Mouse (Mus musculus): ENCODE measurements around the gene Nae1. TPM values are rescaled to one million over a fixed set of nuclear protein-coding genes. Genes with fewer than 3 reads are reported as not detected.

The Nae1 gene
- polyA plus RNA-seq, 1 experiment from 2014 or later = 78.1 TPM

DNA sequence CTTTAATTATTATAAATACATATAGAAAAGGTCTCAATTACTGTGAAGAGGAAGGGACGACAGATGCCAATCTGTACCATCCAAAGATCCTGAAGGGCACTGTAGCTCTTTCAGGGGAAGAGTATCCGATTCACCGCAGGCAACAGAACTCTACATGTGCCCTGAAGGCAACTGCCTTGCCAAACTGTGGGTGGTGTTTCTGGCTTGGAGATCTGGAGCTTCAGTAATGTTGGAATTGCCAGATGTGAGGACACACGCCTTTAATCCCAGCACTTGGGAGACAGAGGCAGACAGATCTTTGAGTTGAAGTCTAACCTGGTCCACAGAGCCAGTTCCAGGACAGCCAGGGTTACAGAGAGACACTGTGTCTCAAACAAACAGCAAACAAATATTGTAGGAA is 4.5 kb upstream of the Nae1 start:
- Histone ChIP-seq H3K4me2 (no peak overlapping the region), H3K9ac (ENCODE audit: low read depth, low read length) (no peak overlapping the region), H3K27me3 (ENCODE audit: control insufficient read depth, insufficient read depth, low read length) (peaks cover 54% of the 10 kb centered on the region), H3K4me1 (ENCODE audit: control insufficient read depth, insufficient read depth, low read length) (0 out of 2 replicates have a peak, but pooled peaks cover 10% of the 10 kb centered on the region), H3K36me3 (ENCODE audit: control insufficient read depth, insufficient read depth, low read length) (no peaks in the 10 kb centered on the region), H3K4me3 (ENCODE audit: low read depth, low read length) (no peak overlapping the region), H3K9me3 (replicated peaks; ENCODE audit: control insufficient read depth, low read length) (no peaks in the 10 kb centered on the region), H3K27ac (ENCODE audit: low read depth, low read length) (no peak overlapping the region)
- no peak for ATAC-seq (replicated peaks; ENCODE audit: insufficient number of reproducible peaks, low FRiP score, low TSS enrichment)
- WGBS (ENCODE audit: insufficient replicate concordance) = 80% methylated on average over 4 of the region's 4 CpGs

DNA sequence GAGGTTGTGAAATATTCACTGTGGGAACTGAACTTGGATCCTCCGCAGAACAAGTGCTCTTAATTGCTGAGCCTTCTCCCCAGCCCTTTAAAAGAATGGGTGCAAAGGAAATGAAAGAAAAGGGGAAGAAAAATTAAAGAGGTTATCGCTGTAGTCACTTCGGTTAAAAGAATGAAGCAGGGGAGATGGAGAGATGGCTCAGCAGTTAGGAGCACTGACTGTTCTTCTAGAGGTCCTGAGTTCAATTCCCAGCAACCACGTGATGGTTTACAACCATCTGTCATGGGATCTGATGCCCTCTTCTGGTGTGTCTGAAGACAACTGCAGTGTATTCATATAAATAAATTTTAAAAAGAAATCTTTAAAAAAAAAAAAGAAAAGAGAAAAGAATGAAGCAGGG is 1.6 kb upstream of the Nae1 start:
- Histone ChIP-seq H3K9me3 (replicated peaks; ENCODE audit: control insufficient read depth, low read length) (no peaks in the 10 kb centered on the region), H3K4me1 (ENCODE audit: control insufficient read depth, insufficient read depth, low read length) (peaks cover 18% of the 10 kb centered on the region; the same call in 1 of the 2 replicates), H3K4me3 (ENCODE audit: low read depth, low read length) (no peak overlapping the region), H3K9ac (ENCODE audit: low read depth, low read length) (no peak overlapping the region), H3K36me3 (ENCODE audit: control insufficient read depth, insufficient read depth, low read length) (0 out of 2 replicates have a peak, but pooled peaks cover 3% of the 10 kb centered on the region), H3K4me2 (no peak overlapping the region; the same call in 1 of the 2 replicates), H3K27me3 (ENCODE audit: control insufficient read depth, insufficient read depth, low read length) (peaks cover 25% of the 10 kb centered on the region), H3K27ac (ENCODE audit: low read depth, low read length) (no peak overlapping the region)
- no peak for ATAC-seq (replicated peaks; ENCODE audit: insufficient number of reproducible peaks, low FRiP score, low TSS enrichment)
- 78% methylated on average over 4 of the region's 4 CpGs for WGBS (ENCODE audit: insufficient replicate concordance)

DNA sequence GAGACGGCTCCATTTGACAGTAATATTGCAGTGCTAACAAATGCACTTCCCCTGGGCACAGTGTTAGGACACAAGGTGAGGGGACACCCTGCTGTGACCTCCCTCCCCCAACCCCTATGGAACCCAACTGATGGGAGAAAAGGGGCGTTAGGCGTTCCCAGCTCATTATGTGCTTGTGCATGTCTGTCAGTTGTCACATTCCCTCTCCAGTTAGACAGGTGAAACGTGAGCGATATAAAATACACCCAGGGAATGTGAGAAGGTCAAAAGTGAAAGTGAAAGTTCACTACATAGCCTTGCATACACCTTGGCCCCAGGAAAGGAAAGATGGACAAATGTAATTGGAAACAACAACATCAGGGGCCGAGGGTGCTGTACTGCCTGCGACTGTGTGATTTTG is 941 bp upstream of the Nae1 start:
- H3K9ac ChIP-seq (ENCODE audit: low read depth, low read length) = peak overlapping the region; percentile 93; the same call in 1 of the 2 replicates
- H3K27ac ChIP-seq (ENCODE audit: low read depth, low read length) = no peak overlapping the region
- WGBS (ENCODE audit: insufficient replicate concordance) = 26% methylated on average over 7 of the region's 7 CpGs
- H3K9me3 ChIP-seq (replicated peaks; ENCODE audit: control insufficient read depth, low read length) = no peaks in the 10 kb centered on the region
- peak overlapping the region; percentile 94 for H3K4me3 ChIP-seq (ENCODE audit: low read depth, low read length)
- H3K4me2 ChIP-seq = peak overlapping the region; percentile 76
- peaks cover 18% of the 10 kb centered on the region; the same call in 1 of the 2 replicates for H3K4me1 ChIP-seq (ENCODE audit: control insufficient read depth, insufficient read depth, low read length)
- H3K27me3 ChIP-seq (ENCODE audit: control insufficient read depth, insufficient read depth, low read length) = peaks cover 19% of the 10 kb centered on the region
- no peak for ATAC-seq (replicated peaks; ENCODE audit: insufficient number of reproducible peaks, low FRiP score, low TSS enrichment)
- H3K36me3 ChIP-seq (ENCODE audit: control insufficient read depth, insufficient read depth, low read length) = 0 out of 2 replicates have a peak, but pooled peaks cover 3% of the 10 kb centered on the region

DNA sequence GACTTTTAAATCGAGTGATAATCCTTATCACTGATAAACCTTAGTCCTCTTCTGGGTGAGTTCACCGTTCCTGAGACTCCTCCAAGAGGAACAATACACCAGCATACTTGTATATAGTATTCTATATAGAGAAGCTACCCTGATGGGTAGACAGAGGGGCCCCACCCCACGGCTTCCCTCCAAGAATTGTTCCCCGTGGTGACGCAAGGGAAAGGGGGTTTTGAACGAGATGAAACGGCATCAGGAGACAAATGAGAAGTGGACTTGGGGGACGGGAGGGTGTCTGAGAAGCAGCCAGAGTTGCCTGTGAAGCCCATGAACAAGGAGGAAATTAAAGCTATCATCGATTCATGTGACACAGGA is 323 bp upstream of the Nae1 start:
- WGBS (ENCODE audit: insufficient replicate concordance) = 11% methylated on average over 9 of the region's 9 CpGs
- Histone ChIP-seq H3K27me3 (ENCODE audit: control insufficient read depth, insufficient read depth, low read length) (peaks cover 12% of the 10 kb centered on the region), H3K9me3 (replicated peaks; ENCODE audit: control insufficient read depth, low read length) (no peaks in the 10 kb centered on the region), H3K4me2 (peak overlapping the region; percentile 76), H3K9ac (ENCODE audit: low read depth, low read length) (peak overlapping the region; percentile 93), H3K4me1 (ENCODE audit: control insufficient read depth, insufficient read depth, low read length) (peaks cover 18% of the 10 kb centered on the region; the same call in 1 of the 2 replicates), H3K36me3 (ENCODE audit: control insufficient read depth, insufficient read depth, low read length) (0 out of 2 replicates have a peak, but pooled peaks cover 3% of the 10 kb centered on the region), H3K27ac (ENCODE audit: low read depth, low read length) (no peak overlapping the region), H3K4me3 (ENCODE audit: low read depth, low read length) (peak overlapping the region; percentile 94)
- peak; percentile 53 for ATAC-seq (replicated peaks; ENCODE audit: insufficient number of reproducible peaks, low FRiP score, low TSS enrichment)

DNA sequence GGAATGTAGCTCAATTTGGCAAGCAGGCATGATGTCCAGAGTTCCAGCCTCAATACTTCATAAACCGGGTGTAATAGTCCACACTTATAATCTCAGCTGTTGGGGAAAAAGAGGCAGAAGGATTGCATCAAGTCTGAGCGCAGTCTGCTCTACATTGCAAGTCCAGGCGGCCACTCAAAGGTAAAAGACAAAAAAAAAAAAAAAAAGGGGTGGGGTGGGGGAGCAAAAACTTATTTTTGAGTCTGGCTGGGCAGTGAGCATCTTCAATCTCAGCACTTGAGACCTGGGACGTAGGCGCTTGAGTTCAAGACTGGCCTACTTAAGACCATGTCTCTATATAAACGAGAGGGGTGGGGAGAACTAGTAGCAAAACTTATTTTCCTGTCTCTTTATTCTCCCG is 886 bp downstream of the Nae1 start:
- no peaks in the 10 kb centered on the region for H3K9me3 ChIP-seq (replicated peaks; ENCODE audit: control insufficient read depth, low read length)
- H3K36me3 ChIP-seq (ENCODE audit: control insufficient read depth, insufficient read depth, low read length) = 0 out of 2 replicates have a peak, but pooled peaks cover 3% of the 10 kb centered on the region
- WGBS (ENCODE audit: insufficient replicate concordance) = 30% methylated on average over 7 of the region's 7 CpGs
- H3K4me1 ChIP-seq (ENCODE audit: control insufficient read depth, insufficient read depth, low read length) = peaks cover 18% of the 10 kb centered on the region; the same call in 1 of the 2 replicates
- H3K27me3 ChIP-seq (ENCODE audit: control insufficient read depth, insufficient read depth, low read length) = peaks cover under 1% of the 10 kb centered on the region
- H3K9ac ChIP-seq (ENCODE audit: low read depth, low read length) = peak overlapping the region; percentile 93
- H3K4me2 ChIP-seq = peak overlapping the region; percentile 76
- no peak overlapping the region for H3K27ac ChIP-seq (ENCODE audit: low read depth, low read length)
- ATAC-seq (replicated peaks; ENCODE audit: insufficient number of reproducible peaks, low FRiP score, low TSS enrichment) = no peak
- peak overlapping the region; percentile 94 for H3K4me3 ChIP-seq (ENCODE audit: low read depth, low read length)

DNA sequence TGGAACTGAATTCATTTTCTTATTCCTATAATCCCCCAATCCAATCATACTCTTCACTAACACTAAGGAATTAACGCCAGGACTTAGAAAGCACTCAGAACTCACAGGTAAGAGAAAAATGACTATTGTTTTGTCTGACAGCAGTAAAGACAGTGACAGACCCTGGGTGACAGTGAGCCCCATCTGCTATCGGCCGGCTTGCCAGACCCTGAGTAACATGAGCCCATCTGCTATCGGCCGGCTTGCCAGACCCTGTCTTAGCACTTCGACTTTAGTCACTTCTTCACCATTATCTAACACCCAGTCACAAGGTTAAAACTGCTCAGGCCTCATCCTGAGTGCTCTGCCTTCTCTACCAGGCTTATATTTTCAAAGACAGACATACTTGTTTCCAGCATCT is 4.8 kb downstream of the Nae1 start:
- ATAC-seq (replicated peaks; ENCODE audit: insufficient number of reproducible peaks, low FRiP score, low TSS enrichment) = no peak
- Histone ChIP-seq H3K27ac (ENCODE audit: low read depth, low read length) (no peak overlapping the region), H3K4me2 (no peak overlapping the region), H3K4me3 (ENCODE audit: low read depth, low read length) (no peak overlapping the region), H3K9ac (ENCODE audit: low read depth, low read length) (no peak overlapping the region), H3K9me3 (replicated peaks; ENCODE audit: control insufficient read depth, low read length) (no peaks in the 10 kb centered on the region), H3K36me3 (ENCODE audit: control insufficient read depth, insufficient read depth, low read length) (0 out of 2 replicates have a peak, but pooled peaks cover 3% of the 10 kb centered on the region), H3K4me1 (ENCODE audit: control insufficient read depth, insufficient read depth, low read length) (peaks cover 12% of the 10 kb centered on the region; the same call in 1 of the 2 replicates), H3K27me3 (ENCODE audit: control insufficient read depth, insufficient read depth, low read length) (no peaks in the 10 kb centered on the region)
- 72% methylated on average over 6 of the region's 6 CpGs for WGBS (ENCODE audit: insufficient replicate concordance)

DNA sequence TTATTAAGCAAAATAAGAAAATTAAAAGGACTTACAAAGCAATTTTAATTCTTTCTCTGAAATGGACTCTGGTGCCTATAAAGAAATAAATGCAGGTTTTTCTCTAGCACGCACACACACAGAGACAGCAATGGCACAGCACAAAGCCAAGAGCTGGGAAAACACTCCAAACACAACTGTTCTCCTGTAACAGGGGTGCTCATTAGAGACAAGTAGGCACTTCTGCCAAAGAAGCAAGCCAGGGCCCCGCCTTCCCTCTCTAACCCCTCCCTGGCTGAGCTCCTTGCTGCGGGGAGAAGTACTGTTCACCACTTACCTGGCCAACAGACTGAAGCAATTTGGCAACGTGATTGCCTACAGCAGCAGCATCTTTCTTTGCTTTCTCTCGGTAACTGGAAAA is 16.6 kb downstream of the Nae1 start:
- 86% methylated on average over 5 of the region's 5 CpGs for WGBS (ENCODE audit: insufficient replicate concordance)
- ATAC-seq (replicated peaks; ENCODE audit: insufficient number of reproducible peaks, low FRiP score, low TSS enrichment) = no peak

DNA sequence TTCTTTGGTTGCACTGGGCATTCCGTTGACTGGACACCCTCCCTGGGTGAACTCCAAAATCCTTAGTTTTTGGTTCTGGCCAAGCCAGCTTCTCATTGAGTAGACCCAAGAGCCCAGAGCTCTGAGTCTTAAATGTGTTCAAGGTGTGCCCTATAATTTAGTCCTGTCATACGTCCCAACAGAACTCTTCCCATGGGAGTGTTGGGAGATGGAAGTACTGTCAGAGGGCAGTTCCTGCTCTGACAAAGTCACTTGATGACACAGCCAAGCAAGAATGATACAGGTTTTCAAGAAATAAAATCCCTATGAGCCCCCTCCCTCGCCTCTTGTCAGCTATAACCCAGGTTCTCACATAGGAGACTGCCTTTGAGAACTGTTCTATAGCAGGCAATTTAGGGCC is 24.3 kb downstream of the Nae1 start:
- H3K27me3 ChIP-seq (ENCODE audit: control insufficient read depth, insufficient read depth, low read length) = no peaks in the 10 kb centered on the region
- peak overlapping the region; percentile 55; the same call in 1 of the 2 replicates for H3K4me3 ChIP-seq (ENCODE audit: low read depth, low read length)
- H3K9ac ChIP-seq (ENCODE audit: low read depth, low read length) = no peak overlapping the region
- peaks cover 2% of the 10 kb centered on the region; the same call in 1 of the 2 replicates for H3K4me1 ChIP-seq (ENCODE audit: control insufficient read depth, insufficient read depth, low read length)
- WGBS (ENCODE audit: insufficient replicate concordance) = 66% methylated on average over 3 of the region's 3 CpGs
- 0 out of 2 replicates have a peak, but pooled peaks have one; percentile 21 for ATAC-seq (replicated peaks; ENCODE audit: insufficient number of reproducible peaks, low FRiP score, low TSS enrichment)
- H3K27ac ChIP-seq (ENCODE audit: low read depth, low read length) = no peak overlapping the region
- peaks cover 7% of the 10 kb centered on the region; the same call in 1 of the 2 replicates for H3K36me3 ChIP-seq (ENCODE audit: control insufficient read depth, insufficient read depth, low read length)
- H3K9me3 ChIP-seq (replicated peaks; ENCODE audit: control insufficient read depth, low read length) = no peaks in the 10 kb centered on the region
- H3K4me2 ChIP-seq = peak overlapping the region; percentile 89

More for the DNA sequence above, 16.6 kb downstream of the Nae1 start:
- Histone ChIP-seq H3K27ac (ENCODE audit: low read depth, low read length) (no peak overlapping the region), H3K36me3 (ENCODE audit: control insufficient read depth, insufficient read depth, low read length) (peaks cover 10% of the 10 kb centered on the region; the same call in 1 of the 2 replicates), H3K27me3 (ENCODE audit: control insufficient read depth, insufficient read depth, low read length) (no peaks in the 10 kb centered on the region), H3K4me1 (ENCODE audit: control insufficient read depth, insufficient read depth, low read length) (no peaks in the 10 kb centered on the region), H3K9ac (ENCODE audit: low read depth, low read length) (no peak overlapping the region), H3K4me2 (no peak overlapping the region), H3K4me3 (ENCODE audit: low read depth, low read length) (no peak overlapping the region), H3K9me3 (replicated peaks; ENCODE audit: control insufficient read depth, low read length) (no peaks in the 10 kb centered on the region)
